Mouse (Mus musculus) gastrocnemius, postnatal 14 days (tissue): Measurements from ENCODE around the gene Samd3. TPM values are rescaled to one million over a fixed set of nuclear protein-coding genes. Genes with fewer than 3 reads are reported as not detected.

ENCODE experiments used
- DNase-seq: peaks from one replicate; pipeline ENCODE4 v3.0.0; 2021; ENCODE audit warnings: mixed read lengths
- intact Hi-C: fragments of 180-260 bp; cut with DNase I; formaldehyde crosslinking; loops from one replicate; pipeline ENCODE4 v1.15.1; 2025; ENCODE audit warnings: low total_unique reads
- total RNA-seq, 2 experiments: library from RNA; stranded (reverse); gene quantifications; 2 replicates each; pipeline ENCODE4 v1.2.3; 2021

The Samd3 gene
- total RNA-seq, 2 experiments from 2014 or later, result not detected

DNA sequence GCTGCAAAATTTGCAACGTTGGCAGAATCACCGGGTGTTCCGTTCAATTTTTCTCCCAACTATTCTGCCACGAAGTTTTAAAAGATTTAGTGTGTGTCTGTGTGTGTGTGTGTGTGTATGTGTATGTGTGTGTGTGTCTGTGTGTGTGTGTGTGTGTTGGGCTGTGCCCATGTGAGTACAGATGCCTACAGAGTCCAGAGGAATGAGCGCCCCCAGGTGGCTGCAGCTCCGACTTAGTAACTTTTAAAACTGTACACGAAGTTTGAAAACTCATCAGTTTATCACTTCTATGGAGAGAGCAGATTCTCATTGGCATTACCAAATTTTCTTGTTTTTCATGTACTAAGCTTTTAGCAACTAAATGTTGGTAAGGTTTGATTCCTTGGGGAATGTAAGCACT lies 68.1 kb downstream of the Samd3 start:
- intact Hi-C loops, result no loop called here
- DNase-seq, result no peak

DNA sequence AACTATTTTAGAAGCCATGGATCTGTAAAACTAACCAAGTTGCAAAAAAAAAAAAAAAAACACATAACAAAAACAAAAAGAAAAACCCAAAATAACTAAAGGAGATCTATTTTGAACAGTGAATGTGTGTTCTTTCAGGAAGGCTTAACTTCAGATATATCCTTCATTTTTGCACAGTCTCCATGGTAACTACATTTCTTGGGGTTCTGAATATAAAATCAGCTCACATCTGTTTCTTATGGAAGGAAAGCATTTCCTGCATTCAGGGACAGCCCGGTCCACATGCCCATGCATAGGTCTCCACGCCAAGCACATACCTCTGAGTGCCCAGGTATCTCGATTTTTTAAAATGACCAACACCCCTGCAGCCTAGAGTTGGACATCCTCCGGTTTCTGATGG lies 72.8 kb downstream of the Samd3 start:
- intact Hi-C loops, result no loop called here
- no peak for DNase-seq

DNA sequence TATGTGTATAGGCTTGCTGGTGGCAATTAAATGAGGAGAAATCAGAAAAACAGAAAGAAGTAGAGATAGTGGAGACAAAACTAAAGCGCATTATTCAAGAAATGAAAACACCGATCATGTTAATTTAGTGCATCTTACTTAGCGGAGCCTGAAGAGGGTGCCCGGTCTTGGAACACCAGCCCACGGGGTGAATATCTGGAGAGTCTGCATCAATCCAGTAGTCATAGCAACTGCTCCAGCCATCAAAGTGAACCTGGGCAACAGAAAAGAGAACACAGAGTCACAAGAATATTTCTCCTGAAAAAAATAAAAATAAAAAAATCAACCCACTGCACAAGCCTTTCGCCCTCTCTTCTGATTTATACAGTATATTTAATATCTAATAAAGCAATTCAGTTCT lies 74.0 kb downstream of the Samd3 start:
- intact Hi-C loops, result no loop called here
- DNase-seq, result no peak

- intact Hi-C loops, result no loop called here
- DNase-seq, result no peak
Observed at GRCm38 (mm10) chr10:26314327-26314726, 84.8 kb downstream of the Samd3 start.

GRCm38 (mm10) chr10:26320679-26321078 lies 91.2 kb downstream of the Samd3 start:
- no peak for DNase-seq
- intact Hi-C loops, result no loop called here

Other genes with a start within 250 kb of the Samd3 start
- not detected for gene Gm9767, start 151.5 kb upstream of the Samd3 start, total RNA-seq
- 1 to 10 TPM in 1 of 2 experiments, under 1 TPM in 1; 0.40 to 1.4 TPM for gene Tmem200a, start 150.7 kb upstream of the Samd3 start, total RNA-seq
- gene L3mbtl3, start 146.3 kb downstream of the Samd3 start, total RNA-seq, result 1 to 10 TPM; 6.7 to 7.1 TPM